In the genomic region with DNA sequence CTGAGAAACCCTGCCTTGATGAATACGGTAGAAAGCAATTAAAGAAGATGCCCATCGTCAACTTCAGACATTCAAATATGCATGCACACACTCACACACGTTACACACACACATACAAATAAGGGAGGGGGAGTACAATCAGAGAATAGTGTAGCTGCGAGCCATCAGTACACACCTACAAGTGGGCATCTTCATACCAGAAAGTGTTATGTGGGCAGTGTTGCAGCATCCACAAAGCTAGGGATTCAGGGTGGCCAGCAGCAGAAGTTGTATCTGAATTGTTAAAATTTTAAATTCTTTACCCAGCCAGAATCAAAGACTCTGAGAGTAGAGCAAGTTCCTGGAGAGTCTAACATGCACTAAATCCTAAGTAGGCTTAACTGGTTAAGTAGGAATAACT, we compare ENCODE assay signal across 29 mouse cellular contexts.
"Had no signal": no experiment of that assay in that cellular context is flagged by ENCODE, and none has a peak within 500 bp of the region (broad histone marks: within the 10 kb centered on the region; RNA-seq: fewer than 3 reads in every experiment).

No protein-coding gene starts in this region.

- ATAC-seq: forebrain, embryonic 13.5 days; forebrain, embryonic 14.5 days; forebrain, embryonic 15.5 days; forebrain, embryonic 16.5 days; forebrain, postnatal 0 days had no signal

- H3K4me1 ChIP-seq: embryonic facial prominence, embryonic 10.5 days; embryonic facial prominence, embryonic 12.5 days; embryonic facial prominence, embryonic 13.5 days; embryonic facial prominence, embryonic 15.5 days; forebrain, embryonic 10.5 days; forebrain, embryonic 12.5 days; forebrain, embryonic 13.5 days; forebrain, embryonic 15.5 days; heart, embryonic 10.5 days had no signal

- H3K27me3 ChIP-seq: embryonic facial prominence, embryonic 12.5 days; embryonic facial prominence, embryonic 13.5 days; embryonic facial prominence, embryonic 15.5 days; forebrain, embryonic 12.5 days; forebrain, embryonic 13.5 days; forebrain, embryonic 15.5 days had no signal

- H3K36me3 ChIP-seq: embryonic facial prominence, embryonic 10.5 days; embryonic facial prominence, embryonic 12.5 days; embryonic facial prominence, embryonic 13.5 days; embryonic facial prominence, embryonic 15.5 days; forebrain, embryonic 10.5 days; forebrain, embryonic 12.5 days; forebrain, embryonic 15.5 days; heart, embryonic 10.5 days had no signal

- H3K4me3 ChIP-seq: embryonic facial prominence, embryonic 10.5 days; embryonic facial prominence, embryonic 12.5 days; embryonic facial prominence, embryonic 13.5 days; embryonic facial prominence, embryonic 15.5 days; erythroblast, embryonic 14.5 days; forebrain, embryonic 10.5 days; forebrain, embryonic 12.5 days; forebrain, embryonic 13.5 days; forebrain, embryonic 15.5 days; gastrocnemius, adult 2 months; heart, adult 2 months; heart, embryonic 10.5 days had no signal

- H3K9me3 ChIP-seq: embryonic facial prominence, embryonic 10.5 days; embryonic facial prominence, embryonic 12.5 days; embryonic facial prominence, embryonic 13.5 days; embryonic facial prominence, embryonic 15.5 days; forebrain, embryonic 10.5 days; forebrain, embryonic 12.5 days; forebrain, embryonic 13.5 days; forebrain, embryonic 15.5 days; heart, embryonic 10.5 days had no signal

- H3K27ac ChIP-seq: embryonic facial prominence, embryonic 10.5 days; embryonic facial prominence, embryonic 12.5 days; embryonic facial prominence, embryonic 13.5 days; embryonic facial prominence, embryonic 15.5 days; forebrain, embryonic 10.5 days; forebrain, embryonic 12.5 days; forebrain, embryonic 13.5 days; forebrain, embryonic 15.5 days; gastrocnemius, adult 2 months; heart, adult 2 months; heart, embryonic 10.5 days had no signal

- DNase-seq: cerebellum, adult 8-10 months; cerebellum, adult 9-10 months; cerebellum, adult 9-11 months; cerebellum, postnatal 10 days; cerebellum, postnatal 14 days; cerebellum, postnatal 25 days; cerebellum, postnatal 36 days; embryo, embryonic 11 days; forebrain, postnatal 0 days; gastrocnemius, adult 2 months; gastrocnemius, postnatal 10 days; gastrocnemius, postnatal 14 days; gastrocnemius, postnatal 25 days; gastrocnemius, postnatal 36 days; heart, adult 11 months; heart, adult 18-20 months; heart, adult 2 months had no signal

- H3K9ac ChIP-seq: embryonic facial prominence, embryonic 12.5 days; embryonic facial prominence, embryonic 13.5 days; embryonic facial prominence, embryonic 15.5 days; forebrain, embryonic 12.5 days; forebrain, embryonic 13.5 days; forebrain, embryonic 15.5 days; forebrain, postnatal 0 days had no signal
